Comparison of ENCODE assay signal across 23 mouse cellular contexts in genomic region chr11:118504180-118504454, GRCm38 (mm10). TPM values are rescaled to one million over a fixed set of nuclear protein-coding genes. Genes with fewer than 3 reads are reported as not detected.
A peak's percentile ranks its signal among the peaks of the same experiment; 100 is the strongest.
DNase-seq lines count a peak whose midpoint lies in the region; ATAC-seq and TF ChIP-seq lines count a peak whose summit lies in the region.
"Had no signal": no experiment of that assay in that cellular context is flagged by ENCODE, and none has a peak within 500 bp of the region (broad histone marks: within the 10 kb centered on the region; RNA-seq: fewer than 3 reads in every experiment).

No protein-coding gene starts in this region.

- H3K9ac ChIP-seq in lung, embryonic 14.5 days = no peak overlapping the region
- H3K9ac ChIP-seq: embryonic facial prominence, embryonic 13.5 days; limb, embryonic 15.5 days; liver, embryonic 15.5 days; midbrain, embryonic 12.5 days had no signal

- 56% methylated on average over 5 of the region's 5 CpGs for WGBS in kidney, adult 2 months
- WGBS in lung, embryonic 14.5 days = 40% methylated on average over 5 of the region's 5 CpGs
- 41% methylated on average over 5 of the region's 5 CpGs for WGBS in lung, adult 2 months

- no peaks in the 10 kb centered on the region for H3K36me3 ChIP-seq in kidney, adult 2 months (ENCODE audit: control insufficient read depth, insufficient read depth, low read length)
- H3K36me3 ChIP-seq in lung, embryonic 14.5 days (ENCODE audit: insufficient read depth) = no peaks in the 10 kb centered on the region
- H3K36me3 ChIP-seq: embryonic facial prominence, embryonic 13.5 days; limb, embryonic 15.5 days; liver, embryonic 15.5 days; midbrain, embryonic 12.5 days had no signal

- no peaks in the 10 kb centered on the region for H3K27me3 ChIP-seq in kidney, adult 2 months (replicated peaks; ENCODE audit: control insufficient read depth, insufficient read depth, low read length)
- peaks cover 21% of the 10 kb centered on the region for H3K27me3 ChIP-seq in lung, embryonic 14.5 days (ENCODE audit: insufficient read depth, low read length)

- TF ChIP-seq CTCF in kidney, adult 2 months (conservative IDR thresholded peaks at IDR 0.05; ENCODE audit: insufficient read depth, insufficient read length, low read depth, low read length) = no peak
- TF ChIP-seq CTCF in lung, embryonic 14.5 days (IDR thresholded peaks at IDR 0.05; ENCODE audit: low read depth) = no peak
- no peak for TF ChIP-seq CTCF in lung, adult 2 months (IDR thresholded peaks at IDR 0.05; ENCODE audit: insufficient read depth, low read length)

- TF ChIP-seq POLR2A in kidney, adult 2 months (IDR thresholded peaks at IDR 0.05; ENCODE audit: low read depth, low read length) = no peak
- no peak for TF ChIP-seq POLR2A in lung, adult 2 months (IDR thresholded peaks at IDR 0.05; ENCODE audit: borderline replicate concordance, extremely low read depth, low read depth, low read length)

- H3K9me3 ChIP-seq in lung, embryonic 14.5 days (ENCODE audit: low read depth, low read length) = no peaks in the 10 kb centered on the region
- H3K9me3 ChIP-seq: embryonic facial prominence, embryonic 13.5 days; limb, embryonic 15.5 days; liver, embryonic 15.5 days; midbrain, embryonic 12.5 days had no signal

- no peak overlapping the region for H3K4me2 ChIP-seq in lung, embryonic 14.5 days
- H3K4me2 ChIP-seq: liver, embryonic 15.5 days; midbrain, embryonic 12.5 days had no signal

- no peak for ATAC-seq in lung, embryonic 14.5 days (ENCODE audit: insufficient read depth)
- no peak for ATAC-seq in monocyte, adult 5-6 weeks (replicated peaks; ENCODE audit: insufficient number of reproducible peaks, low FRiP score, low TSS enrichment, poor library complexity, severe bottlenecking)
- ATAC-seq: forebrain, embryonic 14.5 days; hindbrain, embryonic 16.5 days; intestine, embryonic 16.5 days had no signal

- H3K27ac ChIP-seq in kidney, adult 2 months (ENCODE audit: insufficient read depth, low read depth, low read length) = no peak overlapping the region
- H3K27ac ChIP-seq in lung, embryonic 14.5 days (ENCODE audit: low read depth) = no peak overlapping the region
- H3K27ac ChIP-seq: embryonic facial prominence, embryonic 13.5 days; limb, embryonic 15.5 days; liver, embryonic 15.5 days; midbrain, embryonic 12.5 days had no signal

- no peak overlapping the region for H3K4me3 ChIP-seq in kidney, adult 2 months (ENCODE audit: insufficient read depth, low read depth, low read length)
- no peak overlapping the region for H3K4me3 ChIP-seq in lung, embryonic 14.5 days (ENCODE audit: low read depth, low read length)
- H3K4me3 ChIP-seq in lung, adult 2 months (replicated peaks; ENCODE audit: extremely low read depth, low read depth, low read length) = no peak overlapping the region
- H3K4me3 ChIP-seq: limb, embryonic 15.5 days; liver, embryonic 15.5 days; midbrain, embryonic 12.5 days; myocyte had no signal

- H3K4me1 ChIP-seq in kidney, adult 2 months (ENCODE audit: control insufficient read depth, insufficient read depth, low read length) = no peaks in the 10 kb centered on the region
- no peaks in the 10 kb centered on the region for H3K4me1 ChIP-seq in lung, embryonic 14.5 days (ENCODE audit: insufficient read depth)
- H3K4me1 ChIP-seq in lung, adult 2 months (ENCODE audit: control insufficient read depth, insufficient read depth, low read length) = no peaks in the 10 kb centered on the region
- H3K4me1 ChIP-seq: liver, embryonic 15.5 days had no signal

- DNase-seq in kidney, adult 2 months = peak; percentile 34
- DNase-seq in kidney, adult 8-10 months = no peak
- peak; percentile 6 for DNase-seq in lung, embryonic 14.5 days
- no peak for DNase-seq in lung, adult 2 months
- DNase-seq in lung, postnatal 10 days = peak; percentile 51
- DNase-seq in testis, postnatal 14 days (ENCODE audit: low spot score) = peak; percentile 41
- DNase-seq: B cell, adult 2 months; cerebellum, adult 11 months; cerebellum, postnatal 14 days; gastrocnemius, postnatal 25 days; kidney, postnatal 10 days; layer of hippocampus, adult 9-11 months; right cerebral cortex, postnatal 4 days; thymus, postnatal 36 days had no signal

RNA-seq across cellular contexts. Expression of gene Engase, which starts 27.5 kb away (rescaled TPM):
- polyA plus RNA-seq in kidney, adult 2 months (2012; rRNA removed) = 10.5 and 12.3 TPM in 2 replicates
- 7.0 and 10.5 TPM in 2 replicates for polyA plus RNA-seq in lung, embryonic 14.5 days (2014; fragmentation: Nextera tagmentation; extraction: Ambion mirVana)
- polyA plus RNA-seq in lung, adult 2 months (2012; rRNA removed) = 12.9 and 17.0 TPM in 2 replicates
- 9.4 to 14.5 TPM (median 13.7 TPM) in 3 replicates for total RNA-seq in monocyte, adult 5-6 weeks (2017)

Comparison
In these comparisons a context has a peak if more than half of its experiments do, and no peak if none do; other contexts are left out.
1. DNase-seq: peak in kidney, adult 2 months (single experiment), lung, embryonic 14.5 days (single experiment), lung, postnatal 10 days (single experiment) and testis, postnatal 14 days (single experiment); none in kidney, adult 8-10 months (0 of 2) and lung, adult 2 months (single experiment).